Mouse (Mus musculus) intestine, embryonic 16.5 days (tissue): ENCODE results near the gene Olfr1380. TPM values are rescaled to one million over a fixed set of nuclear protein-coding genes. Genes with fewer than 3 reads are reported as not detected.
"Not testable (repeated sequence)": the region's sequence is repeated elsewhere in the genome, so short reads cannot be mapped to it uniquely, and the experiment has no call there.

Source experiments
- ATAC-seq: fragments of 200-750 bp; cut with Nextera tagmentation; 2 replicates; pipeline ENCODE4 v1.8.0; 2017; ENCODE audit warnings: moderate TSS enrichment, moderate library complexity
- H3K27ac ChIP-seq: fragments of 300-500 bp; sonication (generic); 2 replicates; pipeline ENCODE4 v1.5.1; 2014; ENCODE audit warnings: mild to moderate bottlenecking, low read length
- H3K27me3 ChIP-seq: fragments of 300-500 bp; sonication (generic); replicated peaks from 2 replicates; pipeline ENCODE4 v1.6.1; 2014; ENCODE audit warnings: low read length, control low read depth, mixed read lengths; ENCODE audit not compliant: control insufficient read depth, insufficient read depth
- H3K36me3 ChIP-seq: fragments of 300-500 bp; sonication (generic); 2 replicates; pipeline ENCODE4 v1.6.1; 2014; ENCODE audit warnings: low read length, control low read depth; ENCODE audit not compliant: control insufficient read depth, insufficient read depth
- H3K4me1 ChIP-seq: fragments of 300-500 bp; sonication (generic); 2 replicates; pipeline ENCODE4 v1.6.1; 2014; ENCODE audit warnings: low read length, control low read depth, mixed read lengths; ENCODE audit not compliant: control insufficient read depth, insufficient read depth
- H3K4me2 ChIP-seq: fragments of 300-500 bp; sonication (generic); 2 replicates; pipeline ENCODE4 v1.6.1; 2014; ENCODE audit warnings: low read depth, low read length, control low read depth
- H3K4me3 ChIP-seq: fragments of 300-500 bp; sonication (generic); 2 replicates; pipeline ENCODE4 v1.5.1; 2014; ENCODE audit warnings: mild to moderate bottlenecking, low read length
- H3K9ac ChIP-seq: fragments of 300-500 bp; sonication (generic); 2 replicates; pipeline ENCODE4 v1.6.1; 2014; ENCODE audit warnings: low read depth, low read length
- H3K9me3 ChIP-seq: fragments of 300-500 bp; sonication (generic); 2 replicates; pipeline ENCODE4 v1.6.1; 2016; ENCODE audit warnings: low read length, control low read depth; ENCODE audit not compliant: control insufficient read depth
- WGBS: fragments of 180-500 bp; shearing (Covaris S2); extraction: QIAGEN DNeasy Blood & Tissue Kit; methylation state at CpG from one replicate; pipeline ENCODE4 v1.1.7; 2014; 5-methylcytosine and 5-hydroxymethylcytosine counted together
- polyA plus RNA-seq: library from polyadenylated mRNA; unstranded; fragments of >200 nt; fragmentation: Nextera tagmentation; extraction: Ambion mirVana; gene quantifications from 2 replicates; pipeline ENCODE4 v1.2.1, GENCODE M21; 2015

Gene Olfr1380
- not detected in 2 replicates for polyA plus RNA-seq

- not testable (repeated sequence) for H3K4me1 ChIP-seq, H3K27ac ChIP-seq, H3K4me3 ChIP-seq, H3K36me3 ChIP-seq, H3K4me2 ChIP-seq, H3K9ac ChIP-seq, H3K27me3 ChIP-seq, ATAC-seq, H3K9me3 ChIP-seq
- WGBS = 78% methylated on average over 5 of the region's 5 CpGs
Observed at GRCm38 (mm10) chr11:49556578-49556977, at the start of gene Olfr1380. Olfr1380 (plus strand) TSS chr11:49556878.

- H3K4me3 ChIP-seq = no peak overlapping the region
- no peak for ATAC-seq
- 70% methylated on average over 5 of the region's 5 CpGs for WGBS
- no peaks in the 10 kb centered on the region for H3K9me3 ChIP-seq
- no peak overlapping the region for H3K9ac ChIP-seq
- H3K4me2 ChIP-seq = no peak overlapping the region
- no peaks in the 10 kb centered on the region for H3K27me3 ChIP-seq
- H3K4me1 ChIP-seq = no peaks in the 10 kb centered on the region
- no peaks in the 10 kb centered on the region for H3K36me3 ChIP-seq
- no peak overlapping the region for H3K27ac ChIP-seq
Observed at GRCm38 (mm10) chr11:49518086-49518485, 38.6 kb upstream of the Olfr1380 start.

- Histone ChIP-seq H3K27me3 (no peaks in the 10 kb centered on the region), H3K4me3 (no peak within 1 kb of the TSS), H3K36me3 (no peaks in the 10 kb centered on the region), H3K9ac (no peak within 1 kb of the TSS), H3K4me2 (no peak within 1 kb of the TSS), H3K9me3 (no peaks in the 10 kb centered on the region), H3K4me1 (no peaks in the 10 kb centered on the region), H3K27ac (no peak within 1 kb of the TSS)
- ATAC-seq = no peak
Observed at GRCm38 (mm10) chr11:49519348-49519747, 37.3 kb upstream of the Olfr1380 start, which contains the start of gene Olfr1383. Olfr1383 (plus strand) TSS chr11:49519648.

GRCm38 (mm10) chr11:49527947-49528346 is 28.7 kb upstream of the Olfr1380 start, which contains the start of gene Olfr1382:
Olfr1382 (plus strand) TSS chr11:49528247.
- Histone ChIP-seq H3K36me3 (no peaks in the 10 kb centered on the region), H3K4me3 (no peak within 1 kb of the TSS), H3K4me2 (no peak within 1 kb of the TSS), H3K27me3 (no peaks in the 10 kb centered on the region), H3K9ac (no peak within 1 kb of the TSS), H3K27ac (no peak within 1 kb of the TSS), H3K4me1 (no peaks in the 10 kb centered on the region), H3K9me3 (no peaks in the 10 kb centered on the region)
- no peak for ATAC-seq
- WGBS = 77% methylated on average over 3 of the region's 3 CpGs

GRCm38 (mm10) chr11:49532761-49533160 is 23.9 kb upstream of the Olfr1380 start:
- Histone ChIP-seq H3K9ac (no peak overlapping the region), H3K4me2 (no peak overlapping the region), H3K4me3 (no peak overlapping the region), H3K36me3 (no peaks in the 10 kb centered on the region), H3K27ac (no peak overlapping the region), H3K9me3 (no peaks in the 10 kb centered on the region), H3K4me1 (no peaks in the 10 kb centered on the region), H3K27me3 (no peaks in the 10 kb centered on the region)
- ATAC-seq = no peak

GRCm38 (mm10) chr11:49536631-49537030 is 20.0 kb upstream of the Olfr1380 start:
- not testable (repeated sequence) for H3K4me2 ChIP-seq, ATAC-seq, H3K9ac ChIP-seq, H3K36me3 ChIP-seq, H3K9me3 ChIP-seq, H3K4me1 ChIP-seq, H3K27me3 ChIP-seq, H3K4me3 ChIP-seq, H3K27ac ChIP-seq
- 75% methylated on average over 2 of the region's 2 CpGs for WGBS

GRCm38 (mm10) chr11:49543149-49543548 is 13.5 kb upstream of the Olfr1380 start, which contains the start of gene Olfr1381:
Olfr1381 (plus strand) TSS chr11:49543449.
- not testable (repeated sequence) for H3K36me3 ChIP-seq, H3K4me2 ChIP-seq, H3K9me3 ChIP-seq, ATAC-seq, H3K4me3 ChIP-seq, H3K4me1 ChIP-seq, H3K9ac ChIP-seq, H3K27me3 ChIP-seq, H3K27ac ChIP-seq
- 75% methylated on average over 3 of the region's 3 CpGs for WGBS

GRCm38 (mm10) chr11:49554033-49554432 is 2.6 kb upstream of the Olfr1380 start:
- not testable (repeated sequence) for H3K4me1 ChIP-seq, H3K9ac ChIP-seq, H3K36me3 ChIP-seq, H3K4me2 ChIP-seq, ATAC-seq, H3K27ac ChIP-seq, H3K4me3 ChIP-seq, H3K27me3 ChIP-seq, H3K9me3 ChIP-seq
- 64% methylated on average over 3 of the region's 3 CpGs for WGBS

GRCm38 (mm10) chr11:49575054-49575453 is 18.4 kb downstream of the Olfr1380 start:
- H3K4me2 ChIP-seq, H3K27ac ChIP-seq, H3K9me3 ChIP-seq, H3K36me3 ChIP-seq, H3K4me3 ChIP-seq, H3K4me1 ChIP-seq, ATAC-seq, H3K9ac ChIP-seq, H3K27me3 ChIP-seq: not testable (repeated sequence)
- WGBS = 41% methylated on average over 2 of the region's 2 CpGs

GRCm38 (mm10) chr11:49580452-49580851 is 23.8 kb downstream of the Olfr1380 start:
- H3K9ac ChIP-seq, ATAC-seq, H3K4me2 ChIP-seq, H3K4me1 ChIP-seq, H3K9me3 ChIP-seq, H3K4me3 ChIP-seq, H3K27ac ChIP-seq, H3K36me3 ChIP-seq, H3K27me3 ChIP-seq: not testable (repeated sequence)
- 79% methylated on average over 8 of the region's 8 CpGs for whole genome bisulfite sequencing
